Mouse (Mus musculus) kidney, embryonic 15.5 days (tissue): ENCODE results near the gene Nmrk2. TPM values are rescaled to one million over a fixed set of nuclear protein-coding genes. Genes with fewer than 3 reads are reported as not detected.

Experiments used
- ATAC-seq: fragments of 200-750 bp; cut with Nextera tagmentation; replicated peaks from 2 replicates; pipeline ENCODE4 v1.8.0; 2017; ENCODE audit warnings: moderate TSS enrichment; ENCODE audit not compliant: low FRiP score
- H3K27ac ChIP-seq: fragments of 300-500 bp; sonication (generic); 2 replicates; pipeline ENCODE4 v1.5.1; 2015; ENCODE audit warnings: mild to moderate bottlenecking, inconsistent platforms
- H3K27me3 ChIP-seq: fragments of 300-500 bp; sonication (generic); 2 replicates; pipeline ENCODE4 v1.6.1; 2015; ENCODE audit warnings: inconsistent platforms
- H3K36me3 ChIP-seq: fragments of 300-500 bp; sonication (generic); 2 replicates; pipeline ENCODE4 v1.6.1; 2015; ENCODE audit warnings: inconsistent platforms
- H3K4me1 ChIP-seq: fragments of 300-500 bp; sonication (generic); 2 replicates; pipeline ENCODE4 v1.6.1; 2015; ENCODE audit warnings: inconsistent platforms
- H3K4me2 ChIP-seq: fragments of 300-500 bp; sonication (generic); 2 replicates; pipeline ENCODE4 v1.6.1; 2015; ENCODE audit warnings: moderate library complexity, mild to moderate bottlenecking, inconsistent platforms
- H3K4me3 ChIP-seq: fragments of 300-500 bp; sonication (generic); replicated peaks from 2 replicates; pipeline ENCODE4 v1.5.1; 2015; ENCODE audit warnings: mild to moderate bottlenecking, inconsistent platforms
- H3K9ac ChIP-seq: fragments of 300-500 bp; sonication (generic); 2 replicates; pipeline ENCODE4 v1.6.1; 2015; ENCODE audit warnings: mild to moderate bottlenecking, inconsistent platforms
- H3K9me3 ChIP-seq: fragments of 300-500 bp; sonication (generic); replicated peaks from 2 replicates; pipeline ENCODE4 v1.6.1; 2016; ENCODE audit warnings: inconsistent platforms
- WGBS: fragments of 180-500 bp; shearing (Covaris S2); methylation state at CpG from one replicate; pipeline ENCODE4 v1.1.7; 2015; ENCODE audit warnings: mixed read lengths; 5-methylcytosine and 5-hydroxymethylcytosine counted together
- polyA plus RNA-seq: library from polyadenylated mRNA; unstranded; fragments of >200 nt; fragmentation: Nextera tagmentation; extraction: Ambion mirVana; gene quantifications from 2 replicates; pipeline ENCODE4 v1.2.1, GENCODE M21; 2015

The Nmrk2 gene
- polyA plus RNA-seq, 1 experiment from 2014 or later, result not detected

DNA sequence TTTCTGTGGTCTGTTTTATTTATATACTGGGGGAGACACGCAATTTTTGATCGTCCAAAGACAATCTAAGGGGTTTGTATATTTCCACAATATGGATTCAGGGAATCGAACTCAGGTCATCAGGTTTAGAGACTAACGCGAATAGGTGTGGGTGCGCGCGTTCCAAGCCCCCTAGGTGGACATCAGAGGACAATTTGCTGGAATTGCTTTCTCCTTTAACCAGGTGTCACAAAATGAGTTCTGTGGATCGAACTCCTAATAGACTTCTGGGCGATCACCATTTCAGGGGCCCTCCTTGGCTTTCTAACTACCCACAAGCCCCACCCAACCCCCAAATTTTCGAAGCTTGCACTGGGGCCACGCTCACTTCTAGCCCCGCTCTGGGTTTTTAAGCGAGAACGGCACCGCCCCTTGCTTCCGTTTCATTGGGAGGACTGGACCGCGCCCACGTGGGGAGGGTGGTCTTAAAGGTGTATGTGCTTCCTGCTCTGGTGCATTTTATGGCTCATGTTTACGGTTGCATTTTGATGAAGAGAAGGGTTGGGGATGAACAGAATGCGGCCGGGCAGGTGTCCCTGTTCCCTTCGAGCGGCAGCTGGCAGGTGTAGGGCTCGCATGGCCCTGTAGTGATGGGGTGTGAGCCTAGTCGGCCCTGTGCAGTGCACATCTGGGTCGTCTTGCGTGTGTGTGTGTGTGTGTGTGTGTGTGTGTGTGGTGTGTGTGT is 33.2 kb downstream of the Nmrk2 start:
- Histone ChIP-seq H3K27ac (peak overlapping the region; percentile 90), H3K9ac (peak overlapping the region; percentile 52), H3K27me3 (no peaks in the 10 kb centered on the region), H3K9me3 (no peaks in the 10 kb centered on the region), H3K36me3 (peaks cover 13% of the 10 kb centered on the region), H3K4me3 (peak overlapping the region; percentile 91), H3K4me1 (peaks cover 48% of the 10 kb centered on the region), H3K4me2 (peak overlapping the region; percentile 89)
- ATAC-seq, result peak; percentile 60
- WGBS, result 2% methylated on average over 29 of the region's 29 CpGs

- Histone ChIP-seq H3K27ac (peak overlapping the region; percentile 90), H3K4me3 (peak overlapping the region; percentile 91), H3K36me3 (peaks cover 19% of the 10 kb centered on the region), H3K4me1 (peaks cover 42% of the 10 kb centered on the region), H3K9ac (peak overlapping the region; percentile 52), H3K27me3 (no peaks in the 10 kb centered on the region), H3K9me3 (no peaks in the 10 kb centered on the region), H3K4me2 (peak overlapping the region; percentile 89)
- WGBS, result 8% methylated on average over 5 of the region's 5 CpGs
- ATAC-seq, result peak; percentile 64
These were observed 33.8 kb downstream of the Nmrk2 start for GRCm38 (mm10) chr10:81168087-81168431.

- peaks cover 25% of the 10 kb centered on the region for H3K36me3 ChIP-seq
- ATAC-seq, result peak; percentile 88
- H3K27me3 ChIP-seq, result no peaks in the 10 kb centered on the region
- under 1% methylated on average over 57 of the region's 64 CpGs for WGBS
- H3K9me3 ChIP-seq, result no peaks in the 10 kb centered on the region
- H3K9ac ChIP-seq, result peak within 1 kb of the TSS; percentile 86
- H3K4me3 ChIP-seq, result peak within 1 kb of the TSS; percentile 91
- H3K4me1 ChIP-seq, result peaks cover 41% of the 10 kb centered on the region
- H3K27ac ChIP-seq, result peak within 1 kb of the TSS; percentile 90
- peak within 1 kb of the TSS; percentile 89 for H3K4me2 ChIP-seq
These were observed 34.4 kb downstream of the Nmrk2 start, which contains the start of gene Pias4 for GRCm38 (mm10) chr10:81167200-81168086. Gene Pias4, minus strand, starts transcription at chr10:81167923.

DNA sequence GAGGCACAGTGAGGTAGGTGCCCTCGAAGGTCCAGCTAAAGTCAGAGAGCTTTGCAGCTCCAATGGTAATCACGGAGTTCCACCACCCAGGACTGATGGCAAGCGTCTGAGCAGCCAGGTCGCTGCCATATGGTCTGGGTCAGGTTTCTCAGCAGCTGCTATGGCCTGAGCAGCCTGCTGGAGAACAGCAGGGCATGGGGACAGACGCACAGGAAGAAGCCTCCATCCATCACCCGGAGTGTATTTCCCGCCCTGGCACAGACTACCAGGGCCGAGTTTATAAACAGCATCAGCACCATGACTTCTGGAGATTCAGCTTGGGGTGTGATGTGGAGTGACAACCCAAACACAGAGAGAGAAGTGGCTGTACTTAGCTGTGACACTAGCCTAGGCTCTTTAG is 36.7 kb downstream of the Nmrk2 start:
- Histone ChIP-seq H3K27ac (no peak overlapping the region), H3K9ac (no peak overlapping the region), H3K36me3 (peaks cover 49% of the 10 kb centered on the region), H3K9me3 (no peaks in the 10 kb centered on the region), H3K4me3 (no peak overlapping the region), H3K4me2 (no peak overlapping the region), H3K4me1 (peaks cover 52% of the 10 kb centered on the region), H3K27me3 (no peaks in the 10 kb centered on the region)
- no peak for ATAC-seq
- 36% methylated on average over 8 of the region's 8 CpGs for WGBS

GRCm38 (mm10) chr10:81162318-81162652 is 39.6 kb downstream of the Nmrk2 start:
- Histone ChIP-seq H3K4me3 (no peak overlapping the region), H3K36me3 (peaks cover 72% of the 10 kb centered on the region), H3K27me3 (no peaks in the 10 kb centered on the region), H3K9ac (no peak overlapping the region), H3K9me3 (no peaks in the 10 kb centered on the region), H3K4me2 (no peak overlapping the region), H3K27ac (0 out of 2 replicates have a peak overlapping the region, but pooled peaks have one; percentile 3), H3K4me1 (peaks cover 37% of the 10 kb centered on the region)
- no peak for ATAC-seq
- WGBS, result 50% methylated on average over 2 of the region's 2 CpGs

- Histone ChIP-seq H3K27me3 (no peaks in the 10 kb centered on the region), H3K9ac (no peak overlapping the region), H3K27ac (0 out of 2 replicates have a peak overlapping the region, but pooled peaks have one; percentile 3), H3K4me2 (no peak overlapping the region), H3K9me3 (no peaks in the 10 kb centered on the region), H3K4me1 (peaks cover 32% of the 10 kb centered on the region), H3K4me3 (no peak overlapping the region), H3K36me3 (peaks cover 78% of the 10 kb centered on the region)
- WGBS, result 45% methylated on average over 8 of the region's 8 CpGs
- no peak; the same call in 1 of the 2 replicates for ATAC-seq
These were observed 40.1 kb downstream of the Nmrk2 start for GRCm38 (mm10) chr10:81161602-81162317.

DNA sequence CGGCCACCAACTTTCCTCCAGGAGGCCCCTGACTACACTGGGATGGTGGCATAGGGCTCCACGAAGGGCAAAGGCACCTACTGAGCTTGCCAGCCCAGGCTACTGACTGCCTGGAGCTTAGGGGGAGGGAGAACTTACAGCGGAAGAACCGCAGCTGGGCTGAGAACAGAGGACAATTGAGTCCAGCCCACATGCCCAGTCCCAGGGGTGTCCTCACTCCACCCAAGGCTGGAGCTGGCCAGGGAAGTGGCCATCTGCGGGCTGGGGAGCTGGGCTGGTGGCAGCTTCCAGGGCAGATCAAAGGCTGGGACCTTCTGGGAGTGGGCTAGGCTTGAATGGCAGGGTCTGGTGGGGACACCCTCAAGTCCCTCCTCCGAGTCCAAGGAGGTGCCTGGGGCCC is 47.1 kb downstream of the Nmrk2 start:
- Histone ChIP-seq H3K27me3 (no peaks in the 10 kb centered on the region), H3K36me3 (peaks cover 85% of the 10 kb centered on the region), H3K9me3 (no peaks in the 10 kb centered on the region), H3K4me3 (no peak overlapping the region), H3K27ac (no peak overlapping the region), H3K4me2 (no peak overlapping the region), H3K9ac (no peak overlapping the region), H3K4me1 (no peaks in the 10 kb centered on the region)
- ATAC-seq, result no peak
- 80% methylated on average over 6 of the region's 6 CpGs for WGBS

DNA sequence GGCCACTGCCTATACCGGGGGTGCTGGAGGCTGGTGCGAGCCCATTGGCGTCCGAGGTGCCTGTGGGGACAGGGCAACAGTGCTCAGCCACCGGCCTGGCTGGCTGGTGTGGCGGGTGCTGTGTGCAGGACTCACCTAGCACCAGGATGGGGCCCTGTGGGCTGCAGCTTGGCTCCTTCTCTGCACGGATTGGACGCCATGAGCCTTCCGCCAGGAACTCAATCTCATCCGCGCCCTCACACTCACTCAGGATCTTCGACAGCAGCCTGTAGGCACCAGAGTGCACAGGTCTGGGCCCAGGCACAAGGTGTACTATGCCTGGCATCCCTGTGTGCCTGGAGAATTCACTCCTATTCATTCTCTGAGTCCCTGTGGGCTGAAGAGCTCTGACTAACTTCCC is 47.5 kb downstream of the Nmrk2 start:
- no peak for ATAC-seq
- H3K27me3 ChIP-seq, result no peaks in the 10 kb centered on the region
- H3K9me3 ChIP-seq, result no peaks in the 10 kb centered on the region
- H3K4me2 ChIP-seq, result no peak overlapping the region
- H3K36me3 ChIP-seq, result peaks cover 88% of the 10 kb centered on the region
- H3K9ac ChIP-seq, result no peak overlapping the region
- no peaks in the 10 kb centered on the region for H3K4me1 ChIP-seq
- 91% methylated on average over 12 of the region's 12 CpGs for WGBS
- no peak overlapping the region for H3K4me3 ChIP-seq
- no peak overlapping the region for H3K27ac ChIP-seq

DNA sequence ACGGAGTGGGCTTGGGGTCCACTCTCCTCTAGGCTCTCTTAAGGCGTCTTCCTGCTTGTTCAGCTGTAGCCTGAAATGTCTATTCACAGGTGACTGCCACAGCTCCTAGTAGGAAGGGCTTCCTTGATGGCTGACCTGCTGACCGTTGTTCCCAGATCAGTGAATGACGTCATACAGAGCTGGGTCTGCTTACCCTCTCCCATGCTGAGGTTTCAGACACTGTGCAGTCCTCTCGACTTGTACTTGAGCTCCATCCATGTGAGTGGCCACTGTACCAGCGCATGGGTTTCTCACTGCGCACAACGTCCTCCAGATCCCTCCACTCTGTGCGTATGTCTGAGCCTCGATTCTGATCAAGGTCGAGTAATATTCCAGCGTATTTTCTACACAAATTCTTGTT is 49.2 kb downstream of the Nmrk2 start:
- H3K9me3 ChIP-seq, result no peaks in the 10 kb centered on the region
- no peaks in the 10 kb centered on the region for H3K27me3 ChIP-seq
- peaks cover 90% of the 10 kb centered on the region for H3K36me3 ChIP-seq
- no peak overlapping the region for H3K9ac ChIP-seq
- no peak overlapping the region for H3K4me3 ChIP-seq
- ATAC-seq, result 0 out of 2 replicates have a peak, but pooled peaks have one; percentile 29
- peak overlapping the region; percentile 24; the same call in 1 of the 2 replicates for H3K27ac ChIP-seq
- WGBS, result 66% methylated on average over 12 of the region's 12 CpGs
- H3K4me1 ChIP-seq, result no peaks in the 10 kb centered on the region
- H3K4me2 ChIP-seq, result no peak overlapping the region

- H3K4me3 ChIP-seq, result no peak overlapping the region
- no peaks in the 10 kb centered on the region for H3K9me3 ChIP-seq
- H3K9ac ChIP-seq, result no peak overlapping the region
- no peaks in the 10 kb centered on the region for H3K4me1 ChIP-seq
- H3K36me3 ChIP-seq, result peaks cover 90% of the 10 kb centered on the region
- ATAC-seq, result no peak
- no peak overlapping the region for H3K27ac ChIP-seq
- H3K4me2 ChIP-seq, result no peak overlapping the region
- no peaks in the 10 kb centered on the region for H3K27me3 ChIP-seq
- 62% methylated on average over 6 of the region's 6 CpGs for WGBS
These were observed 50.6 kb downstream of the Nmrk2 start for GRCm38 (mm10) chr10:81151261-81151660.
